Comparison of ENCODE assay signal across 10 mouse cellular contexts in the genomic region with DNA sequence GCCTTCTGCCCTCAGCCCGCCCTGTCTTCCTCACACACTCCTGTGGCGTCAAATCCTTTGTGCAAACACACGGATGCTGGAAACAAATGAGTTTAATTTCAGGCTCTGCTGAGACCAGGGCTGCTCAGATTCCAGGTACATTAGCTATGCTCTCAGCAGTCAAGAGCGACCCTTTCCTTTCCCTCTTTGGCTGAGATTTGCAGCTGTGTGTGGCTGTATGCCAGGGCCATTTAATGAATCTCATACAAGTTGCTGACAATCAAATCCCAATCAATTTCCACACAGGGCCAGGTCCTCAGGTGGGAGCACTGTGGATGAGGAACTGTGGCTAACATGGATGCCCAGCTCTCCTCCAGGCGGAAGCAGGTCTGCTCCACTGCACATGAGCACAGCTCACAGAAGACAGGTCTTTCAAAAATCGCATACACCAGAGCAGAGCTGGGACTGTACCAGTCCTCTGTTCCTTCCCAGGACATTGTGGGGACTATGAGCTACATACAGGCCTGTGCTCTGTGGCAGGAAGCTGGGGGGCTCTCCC. TPM values are rescaled to one million over a fixed set of nuclear protein-coding genes. Genes with fewer than 3 reads are reported as not detected.
DNase-seq lines count a peak whose midpoint lies in the region; ATAC-seq and TF ChIP-seq lines count a peak whose summit lies in the region.
"Had no signal": no experiment of that assay in that cellular context is flagged by ENCODE, and none has a peak within 500 bp of the region (broad histone marks: within the 10 kb centered on the region; RNA-seq: fewer than 3 reads in every experiment).

No protein-coding gene starts in this region.

- H3K9me3 ChIP-seq in neural tube, embryonic 11.5 days (ENCODE audit: control insufficient read depth, low read length) = no peaks in the 10 kb centered on the region
- H3K9me3 ChIP-seq in forebrain, postnatal 0 days (ENCODE audit: low read length) = no peaks in the 10 kb centered on the region
- H3K9me3 ChIP-seq in stomach, postnatal 0 days (ENCODE audit: control insufficient read depth, low read length) = no peaks in the 10 kb centered on the region
- H3K9me3 ChIP-seq: liver, embryonic 13.5 days had no signal

- TF ChIP-seq CTCF in forebrain, postnatal 0 days (IDR thresholded peaks at IDR 0.05; ENCODE audit: low read depth) = no peak
- no peak for TF ChIP-seq CTCF in stomach, postnatal 0 days (IDR thresholded peaks at IDR 0.05; ENCODE audit: low read depth)

- no peaks in the 10 kb centered on the region for H3K36me3 ChIP-seq in neural tube, embryonic 11.5 days (ENCODE audit: control insufficient read depth, insufficient read depth, low read length)
- H3K36me3 ChIP-seq in forebrain, postnatal 0 days (ENCODE audit: insufficient read depth) = peaks cover 46% of the 10 kb centered on the region
- H3K36me3 ChIP-seq in stomach, postnatal 0 days (ENCODE audit: control insufficient read depth, insufficient read depth, low read length) = no peaks in the 10 kb centered on the region
- H3K36me3 ChIP-seq: liver, embryonic 13.5 days had no signal

- WGBS in neural tube, embryonic 11.5 days = 50% methylated on average over 6 of the region's 6 CpGs
- 19% methylated on average over 6 of the region's 6 CpGs for WGBS in forebrain, postnatal 0 days
- WGBS in stomach, postnatal 0 days = 40% methylated on average over 6 of the region's 6 CpGs

- H3K4me1 ChIP-seq in neural tube, embryonic 11.5 days (ENCODE audit: control insufficient read depth, insufficient read depth, low read length) = peaks cover 3% of the 10 kb centered on the region
- H3K4me1 ChIP-seq in forebrain, postnatal 0 days (ENCODE audit: insufficient read depth) = peaks cover 4% of the 10 kb centered on the region; the same call in 1 of the 2 replicates
- no peaks in the 10 kb centered on the region for H3K4me1 ChIP-seq in stomach, postnatal 0 days (replicated peaks; ENCODE audit: control insufficient read depth, insufficient read depth)
- H3K4me1 ChIP-seq: liver, embryonic 13.5 days had no signal

- peak overlapping the region; percentile 30; the same call in 1 of the 2 replicates for H3K9ac ChIP-seq in neural tube, embryonic 11.5 days (ENCODE audit: low read length)
- H3K9ac ChIP-seq in forebrain, postnatal 0 days = no peak overlapping the region; the same call in 1 of the 2 replicates
- no peak overlapping the region for H3K9ac ChIP-seq in stomach, postnatal 0 days (ENCODE audit: low read length)
- H3K9ac ChIP-seq: liver, embryonic 13.5 days had no signal

- no peak for TF ChIP-seq EP300 in stomach, postnatal 0 days (optimal IDR thresholded peaks at IDR 0.05)

- no peak overlapping the region for H3K4me2 ChIP-seq in neural tube, embryonic 11.5 days (ENCODE audit: low read depth)
- H3K4me2 ChIP-seq in forebrain, postnatal 0 days (ENCODE audit: low read depth) = no peak overlapping the region
- no peak overlapping the region for H3K4me2 ChIP-seq in stomach, postnatal 0 days (replicated peaks; ENCODE audit: low read depth)
- H3K4me2 ChIP-seq: liver, embryonic 13.5 days had no signal

- no peak for DNase-seq in neural tube, embryonic 11.5 days (ENCODE audit: low spot score)
- no peak for DNase-seq in neural tube, embryonic 10.5 days (ENCODE audit: extremely low spot score, low spot score)
- peak; percentile 37 for DNase-seq in forebrain, postnatal 0 days
- DNase-seq in gastrocnemius, postnatal 4 days (ENCODE audit: low spot score in 2 of 2) = no peak
- no peak for DNase-seq in cerebellum, postnatal 25 days
- no peak for DNase-seq in stomach, postnatal 0 days (ENCODE audit: low spot score)
- DNase-seq: gastrocnemius, postnatal 10 days; liver, embryonic 13.5 days had no signal

- ATAC-seq in neural tube, embryonic 11.5 days (ENCODE audit: insufficient read depth, low FRiP score, low TSS enrichment) = no peak
- peak; percentile 50 for ATAC-seq in forebrain, postnatal 0 days
- ATAC-seq in megakaryocyte-erythroid progenitor cell, adult 5-6 weeks (replicated peaks; ENCODE audit: low FRiP score, low TSS enrichment, poor library complexity, severe bottlenecking) = 0 out of 2 replicates have a peak, but pooled peaks have one; percentile 19
- no peak for ATAC-seq in stomach, postnatal 0 days (ENCODE audit: low FRiP score, low TSS enrichment)

- H3K27me3 ChIP-seq in neural tube, embryonic 11.5 days (ENCODE audit: control insufficient read depth, insufficient read depth, low read length) = no peaks in the 10 kb centered on the region
- no peaks in the 10 kb centered on the region for H3K27me3 ChIP-seq in forebrain, postnatal 0 days (ENCODE audit: insufficient read depth, low read length)
- no peaks in the 10 kb centered on the region for H3K27me3 ChIP-seq in stomach, postnatal 0 days (ENCODE audit: control insufficient read depth, insufficient read depth, low read length)
- H3K27me3 ChIP-seq: liver, embryonic 13.5 days had no signal

- H3K27ac ChIP-seq in neural tube, embryonic 11.5 days (ENCODE audit: low read depth, low read length) = no peak overlapping the region; the same call in 1 of the 2 replicates
- H3K27ac ChIP-seq in forebrain, postnatal 0 days (ENCODE audit: low read depth, low read length) = peak overlapping the region; percentile 66
- H3K27ac ChIP-seq in stomach, postnatal 0 days (replicated peaks) = no peak overlapping the region
- H3K27ac ChIP-seq: liver, embryonic 13.5 days had no signal

- no peak overlapping the region for H3K4me3 ChIP-seq in neural tube, embryonic 11.5 days (ENCODE audit: low read depth, low read length)
- no peak overlapping the region for H3K4me3 ChIP-seq in forebrain, postnatal 0 days (ENCODE audit: low read depth, low read length)
- no peak overlapping the region for H3K4me3 ChIP-seq in stomach, postnatal 0 days (ENCODE audit: low read depth, low read length)
- H3K4me3 ChIP-seq: liver, embryonic 13.5 days had no signal

RNA-seq across cellular contexts. Expression of gene Scrn1, which starts 58.0 kb away (rescaled TPM):
- 59.2 and 66.7 TPM in 2 replicates for polyA plus RNA-seq in neural tube, embryonic 11.5 days (2014; fragmentation: Nextera tagmentation; extraction: Ambion mirVana)
- 189 and 195 TPM in 2 replicates for total RNA-seq in forebrain, postnatal 0 days (2014; rRNA removed)
- 95.5 and 122 TPM in 2 replicates for polyA plus RNA-seq in forebrain, postnatal 0 days (2015; fragmentation: Nextera tagmentation; extraction: Ambion mirVana)
- total RNA-seq in megakaryocyte-erythroid progenitor cell, adult 5-6 weeks (2014; fragmentation: Nextera tagmentation) = not detected in 2 replicates
- total RNA-seq in megakaryocyte-erythroid progenitor cell, adult 5-6 weeks (2017) = not detected in 2 replicates
- 10 to 100 TPM; 11.8 to 12.7 TPM for total RNA-seq in gastrocnemius, postnatal 4 days (2021)
- 3.4 and 5.7 TPM in 2 replicates for polyA plus RNA-seq in stomach, postnatal 0 days (2015; fragmentation: Nextera tagmentation; extraction: Ambion mirVana)
- total RNA-seq: monocyte, adult 5-6 weeks had no signal

Comparison
In these comparisons a context has a peak if more than half of its experiments do, and no peak if none do; other contexts are left out.
1. ATAC-seq: peak in forebrain, postnatal 0 days (single experiment) and megakaryocyte-erythroid progenitor cell, adult 5-6 weeks (single experiment); none in neural tube, embryonic 11.5 days (single experiment) and stomach, postnatal 0 days (single experiment).
2. RNA of gene Scrn1, which starts 58.0 kb away (total RNA-seq): 189 to 195 TPM in forebrain, postnatal 0 days; 11.8 to 12.7 TPM in gastrocnemius, postnatal 4 days and not detected in megakaryocyte-erythroid progenitor cell, adult 5-6 weeks; every median in the first group is over 10 times any median in the second.